Mouse (Mus musculus): ENCODE results near the gene Zfp967. TPM values are rescaled to one million over a fixed set of nuclear protein-coding genes. Genes with fewer than 3 reads are reported as not detected.
"Not testable (repeated sequence)": the region's sequence is repeated elsewhere in the genome, so short reads cannot be mapped to it uniquely, and the experiment has no call there.

The Zfp967 gene
- not detected in 2 replicates for total RNA-seq (2017)

- not testable (repeated sequence) for ATAC-seq (replicated peaks in 1 of 2; ENCODE audit: insufficient read depth in 1 of 2, low FRiP score in 2 of 2, low TSS enrichment in 1 of 2, low read depth in 1 of 2, poor library complexity in 2 of 2, severe bottlenecking in 2 of 2)
Measured at GRCm38 (mm10) chr2:176520756-176521155, at the start of gene Zfp967. Gene Zfp967 (plus strand): TSS chr2:176521056.

- ATAC-seq (replicated peaks in 1 of 2; ENCODE audit: insufficient read depth in 1 of 2, low FRiP score in 2 of 2, low TSS enrichment in 1 of 2, low read depth in 1 of 2, poor library complexity in 2 of 2, severe bottlenecking in 2 of 2), result not testable (repeated sequence)
Measured at GRCm38 (mm10) chr2:176486683-176487082, 34.2 kb upstream of the Zfp967 start, which contains the start of gene Gm14434. Gene Gm14434 (minus strand): TSS chr2:176486783.

Other genes starting within 250 kb of the Zfp967 start
- not detected in 2 replicates for gene Gm11009, start 201.6 kb upstream of the Zfp967 start, total RNA-seq (2017)
- 12.4 TPM in 1 of 2 replicates, not detected in the other for gene Gm14435, start 97.5 kb upstream of the Zfp967 start, total RNA-seq (2017)
- gene Gm14434, start 34.3 kb upstream of the Zfp967 start, total RNA-seq (2017), result 14.1 TPM in 1 of 2 replicates, not detected in the other
- gene Gm14308, start 115.3 kb downstream of the Zfp967 start, total RNA-seq (2017), result 10.1 TPM in 1 of 2 replicates, not detected in the other
- 6.9 and 18.6 TPM in 2 replicates for gene Zfp973, start 149.5 kb downstream of the Zfp967 start, total RNA-seq (2017)
- 16.3 and 24.4 TPM in 2 replicates for gene Gm14305, start 187.3 kb downstream of the Zfp967 start, total RNA-seq (2017)